Mouse (Mus musculus): Measurements from ENCODE around the gene Olfr1402. TPM values are rescaled to one million over a fixed set of nuclear protein-coding genes. Genes with fewer than 3 reads are reported as not detected.

The Olfr1402 gene
- not detected in 2 replicates for polyA plus RNA-seq (2016; fragmentation: Nextera tagmentation; extraction: Ambion mirVana)

- no peak for ATAC-seq (ENCODE audit: insufficient number of reproducible peaks, insufficient read depth, low FRiP score, low TSS enrichment)
- whole genome bisulfite sequencing: 78% methylated on average over 1 of the region's 1 CpGs
Observed at GRCm38 (mm10) chr3:97421920-97422319, at the start of gene Olfr1402. Gene Olfr1402 (minus strand): TSS chr3:97422020.

GRCm38 (mm10) chr3:97455286-97455685, 33.5 kb upstream of the Olfr1402 start:
- Histone ChIP-seq H3K36me3 (no peaks in the 10 kb centered on the region), H3K4me3 (no peak overlapping the region), H3K4me1 (no peaks in the 10 kb centered on the region), H3K4me2 (replicated peaks) (no peak overlapping the region), H3K27me3 (no peaks in the 10 kb centered on the region), H3K9ac (no peak overlapping the region), H3K27ac (no peak overlapping the region), H3K9me3 (no peaks in the 10 kb centered on the region)
- ATAC-seq (ENCODE audit: insufficient number of reproducible peaks, insufficient read depth, low FRiP score, low TSS enrichment): no peak
- WGBS: 84% methylated on average over 4 of the region's 4 CpGs

More at GRCm38 (mm10) chr3:97421920-97422319, at the start of gene Olfr1402:
- H3K36me3 ChIP-seq: no peaks in the 10 kb centered on the region
- H3K27ac ChIP-seq: no peak within 1 kb of the TSS
- no peak within 1 kb of the TSS for H3K4me2 ChIP-seq (replicated peaks)
- no peaks in the 10 kb centered on the region for H3K4me1 ChIP-seq
- H3K4me3 ChIP-seq: no peak within 1 kb of the TSS
- no peak within 1 kb of the TSS for H3K9ac ChIP-seq
- H3K9me3 ChIP-seq: no peaks in the 10 kb centered on the region
- H3K27me3 ChIP-seq: no peaks in the 10 kb centered on the region

- Histone ChIP-seq H3K36me3 (no peaks in the 10 kb centered on the region), H3K27me3 (no peaks in the 10 kb centered on the region), H3K4me2 (replicated peaks) (no peak overlapping the region), H3K27ac (no peak overlapping the region), H3K9me3 (no peaks in the 10 kb centered on the region), H3K4me1 (no peaks in the 10 kb centered on the region), H3K9ac (no peak overlapping the region), H3K4me3 (no peak overlapping the region)
- 90% methylated on average over 2 of the region's 2 CpGs for WGBS
- no peak for ATAC-seq (ENCODE audit: insufficient number of reproducible peaks, insufficient read depth, low FRiP score, low TSS enrichment)
Observed at GRCm38 (mm10) chr3:97438619-97439018, 16.8 kb upstream of the Olfr1402 start.

- 33% methylated on average over 1 of the region's 1 CpGs for WGBS
- H3K27me3 ChIP-seq: no peaks in the 10 kb centered on the region
- H3K36me3 ChIP-seq: no peaks in the 10 kb centered on the region
- ATAC-seq (ENCODE audit: insufficient number of reproducible peaks, insufficient read depth, low FRiP score, low TSS enrichment): no peak
- H3K9me3 ChIP-seq: no peaks in the 10 kb centered on the region
- H3K27ac ChIP-seq: no peak overlapping the region
- no peaks in the 10 kb centered on the region for H3K4me1 ChIP-seq
- no peak overlapping the region for H3K9ac ChIP-seq
- no peak overlapping the region for H3K4me3 ChIP-seq
- no peak overlapping the region for H3K4me2 ChIP-seq (replicated peaks)
Observed at GRCm38 (mm10) chr3:97394289-97394688, 27.5 kb downstream of the Olfr1402 start.

- no peaks in the 10 kb centered on the region for H3K9me3 ChIP-seq
Observed at GRCm38 (mm10) chr3:97393079-97393478, 28.7 kb downstream of the Olfr1402 start.

GRCm38 (mm10) chr3:97370382-97370781, 51.4 kb downstream of the Olfr1402 start:
- Histone ChIP-seq H3K4me2 (replicated peaks) (no peak overlapping the region), H3K4me3 (no peak overlapping the region), H3K27me3 (no peaks in the 10 kb centered on the region), H3K4me1 (no peaks in the 10 kb centered on the region), H3K27ac (no peak overlapping the region), H3K36me3 (no peaks in the 10 kb centered on the region), H3K9me3 (no peaks in the 10 kb centered on the region), H3K9ac (no peak overlapping the region)
- ATAC-seq (ENCODE audit: insufficient number of reproducible peaks, insufficient read depth, low FRiP score, low TSS enrichment): no peak

More at GRCm38 (mm10) chr3:97393079-97393478, 28.7 kb downstream of the Olfr1402 start:
- Histone ChIP-seq H3K27me3 (no peaks in the 10 kb centered on the region), H3K4me2 (replicated peaks) (no peak overlapping the region), H3K4me3 (no peak overlapping the region), H3K36me3 (no peaks in the 10 kb centered on the region), H3K27ac (no peak overlapping the region), H3K4me1 (no peaks in the 10 kb centered on the region), H3K9ac (no peak overlapping the region)
- ATAC-seq (ENCODE audit: insufficient number of reproducible peaks, insufficient read depth, low FRiP score, low TSS enrichment): no peak
- 71% methylated on average over 5 of the region's 5 CpGs for WGBS

- no peak overlapping the region for H3K9ac ChIP-seq
- H3K4me2 ChIP-seq (replicated peaks): no peak overlapping the region
- 56% methylated on average over 3 of the region's 3 CpGs for WGBS
- H3K27ac ChIP-seq: no peak overlapping the region
- H3K9me3 ChIP-seq: no peaks in the 10 kb centered on the region
- no peak for ATAC-seq (ENCODE audit: insufficient number of reproducible peaks, insufficient read depth, low FRiP score, low TSS enrichment)
- H3K27me3 ChIP-seq: no peaks in the 10 kb centered on the region
- H3K4me3 ChIP-seq: no peak overlapping the region
- H3K4me1 ChIP-seq: no peaks in the 10 kb centered on the region
- H3K36me3 ChIP-seq: no peaks in the 10 kb centered on the region
Observed at GRCm38 (mm10) chr3:97363418-97364098, 58.3 kb downstream of the Olfr1402 start.

- H3K4me1 ChIP-seq: no peaks in the 10 kb centered on the region
Observed at GRCm38 (mm10) chr3:97358448-97358847, 63.4 kb downstream of the Olfr1402 start.

More at GRCm38 (mm10) chr3:97358448-97358847, 63.4 kb downstream of the Olfr1402 start:
- Histone ChIP-seq H3K4me2 (replicated peaks) (no peak overlapping the region), H3K27ac (no peak overlapping the region), H3K9me3 (no peaks in the 10 kb centered on the region), H3K9ac (no peak overlapping the region), H3K4me3 (no peak overlapping the region), H3K36me3 (no peaks in the 10 kb centered on the region), H3K27me3 (no peaks in the 10 kb centered on the region)
- ATAC-seq (ENCODE audit: insufficient number of reproducible peaks, insufficient read depth, low FRiP score, low TSS enrichment): no peak
- 52% methylated on average over 1 of the region's 1 CpGs for WGBS

Other genes with a start within 250 kb of the Olfr1402 start
- 82.4 and 84.9 TPM in 2 replicates for gene Bcl9, start 124.1 kb downstream of the Olfr1402 start, polyA plus RNA-seq (2016; fragmentation: Nextera tagmentation; extraction: Ambion mirVana)
- 20.1 and 20.5 TPM in 2 replicates for gene Chd1l, start 188.2 kb upstream of the Olfr1402 start, polyA plus RNA-seq (2016; fragmentation: Nextera tagmentation; extraction: Ambion mirVana)
- 1.3 and 1.5 TPM in 2 replicates for gene Fmo5, start 206.8 kb upstream of the Olfr1402 start, polyA plus RNA-seq (2016; fragmentation: Nextera tagmentation; extraction: Ambion mirVana)
- 9.6 and 10.8 TPM in 2 replicates for gene Prkab2, start 236.2 kb upstream of the Olfr1402 start, polyA plus RNA-seq (2016; fragmentation: Nextera tagmentation; extraction: Ambion mirVana)

All from embryonic facial prominence, embryonic 12.5 days (tissue).